Mouse (Mus musculus) embryo, embryonic 10.5 days (tissue): ENCODE measurements around the gene Adad1.

Experiments used
- DNase-seq: peaks from one replicate; pipeline ENCODE4 v3.0.0-alpha.2; 2015; ENCODE audit warnings: low spot score

The Adad1 gene

DNA sequence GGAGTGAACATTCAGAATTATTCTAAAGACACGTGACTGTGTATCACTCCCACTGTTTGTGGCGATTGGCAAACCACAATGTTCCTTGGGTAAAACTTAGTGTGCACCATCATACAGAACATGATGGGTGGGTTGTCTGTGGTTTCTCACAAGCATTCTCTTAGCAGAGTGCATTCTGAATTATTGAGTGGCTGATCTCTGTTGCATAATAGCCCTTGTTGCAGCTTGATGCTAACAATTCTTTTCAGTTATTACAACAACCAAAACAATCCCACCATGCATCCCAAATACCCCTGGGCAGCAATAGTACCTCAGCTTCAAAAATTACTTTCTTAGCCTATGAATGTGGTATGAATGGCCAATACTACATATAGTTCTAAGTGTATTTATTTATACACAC lies 106.0 kb downstream of the Adad1 start:
- no peak for DNase-seq
